Mouse (Mus musculus): ENCODE results near the gene Cfap157.

GRCm38 (mm10) chr2:32823579-32824154 is 39.4 kb upstream of the Cfap157 start:
- no peak for TF ChIP-seq CTCF (IDR thresholded peaks at IDR 0.05; ENCODE audit: low read depth)
- no peak for TF ChIP-seq EP300 (IDR thresholded peaks at IDR 0.05; ENCODE audit: low read depth)

Measured in liver, postnatal 0 days (tissue).